Mouse (Mus musculus): ENCODE measurements at regions not wholly inside any gene's neighbourhood (a gene's known extent, or its start where the extent isn't known, plus 50 kb on each side); places are given as distances from the start of the nearest gene placed in this dataset.

GRCm38 (mm10) chr13:99647661-99648204 lies 131.4 kb upstream of the Map1b start:
- TF ChIP-seq CTCF (IDR thresholded peaks at IDR 0.05; ENCODE audit: low read depth) (no peak), EP300 (IDR thresholded peaks at IDR 0.05; ENCODE audit: low read depth) (no peak)

Data from liver, postnatal 0 days (tissue).